Mouse (Mus musculus) thymus, postnatal 36 days (tissue): ENCODE results near the gene Kif18a.

Source experiments
- DNase-seq, 2 experiments: peaks; one replicate each; pipeline ENCODE4 v3.0.0; 2022; ENCODE audit warnings: mixed read lengths in 2 of 2

The Kif18a gene

GRCm38 (mm10) chr2:109280600-109281340 is at the start of gene Kif18a, which contains the start of gene Mettl15:
Gene Kif18a (plus strand): TSS chr2:109280738.
Gene Mettl15 (minus strand): TSS chr2:109280748.
- peak; percentile 95 to 97 for DNase-seq

DNA sequence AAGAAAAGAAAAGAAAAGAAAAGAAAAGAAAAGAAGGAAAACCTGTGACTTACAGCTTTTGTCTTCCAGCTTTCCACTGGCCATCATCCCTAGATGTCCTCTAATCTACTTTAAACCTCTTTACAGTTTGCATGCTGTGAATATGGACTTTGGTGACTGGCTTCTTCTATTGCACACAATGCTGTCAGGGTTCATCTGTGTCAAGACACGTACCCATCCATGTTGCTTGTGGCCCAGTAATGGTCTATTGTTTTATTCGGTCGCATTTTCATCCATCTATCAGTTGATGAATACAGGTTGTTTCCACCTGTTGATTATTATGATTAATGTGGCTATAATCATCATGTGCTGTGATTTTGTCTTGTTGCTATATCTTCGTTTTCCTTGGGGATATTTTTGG is 46.7 kb upstream of the Kif18a start:
- no peak for DNase-seq

DNA sequence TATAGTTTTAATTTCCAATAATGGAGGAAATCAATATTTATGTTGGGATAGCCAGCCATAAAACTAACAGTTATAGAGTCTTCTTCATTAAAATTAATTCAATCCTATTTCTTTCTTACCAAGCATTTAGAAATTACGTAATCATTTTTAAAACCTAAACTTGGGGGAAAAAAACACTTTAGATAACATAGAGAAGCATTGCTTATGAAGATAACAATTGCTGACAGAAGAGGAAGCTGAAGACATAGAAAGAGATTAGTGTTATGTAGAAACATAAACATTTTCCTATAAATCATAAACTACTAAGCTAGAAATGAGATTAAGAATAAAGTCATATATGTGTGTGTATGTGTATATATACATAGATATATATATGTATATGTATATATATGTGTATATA is 44.8 kb upstream of the Kif18a start:
- no peak for DNase-seq

DNA sequence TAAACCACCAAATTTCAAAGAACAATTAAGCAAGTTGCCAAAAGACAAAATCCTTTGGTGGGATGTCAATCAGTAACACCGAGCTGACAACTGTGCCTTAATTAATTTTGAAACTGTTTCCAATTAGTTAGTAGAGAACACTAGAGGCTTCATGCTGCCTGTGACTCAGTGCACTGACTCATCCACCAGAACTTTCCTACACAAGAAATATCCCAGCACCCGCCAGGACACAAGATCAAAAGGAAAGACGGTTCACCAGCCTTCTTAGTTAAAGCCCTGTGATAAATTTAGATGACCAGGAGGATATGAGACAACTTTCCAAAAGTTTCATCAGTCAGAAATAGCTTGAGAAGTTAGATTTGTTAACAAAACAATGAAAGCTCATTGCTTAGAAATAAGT is 38.6 kb upstream of the Kif18a start:
- no peak for DNase-seq

GRCm38 (mm10) chr2:109262779-109263178 is 17.8 kb upstream of the Kif18a start:
- DNase-seq: no peak

DNA sequence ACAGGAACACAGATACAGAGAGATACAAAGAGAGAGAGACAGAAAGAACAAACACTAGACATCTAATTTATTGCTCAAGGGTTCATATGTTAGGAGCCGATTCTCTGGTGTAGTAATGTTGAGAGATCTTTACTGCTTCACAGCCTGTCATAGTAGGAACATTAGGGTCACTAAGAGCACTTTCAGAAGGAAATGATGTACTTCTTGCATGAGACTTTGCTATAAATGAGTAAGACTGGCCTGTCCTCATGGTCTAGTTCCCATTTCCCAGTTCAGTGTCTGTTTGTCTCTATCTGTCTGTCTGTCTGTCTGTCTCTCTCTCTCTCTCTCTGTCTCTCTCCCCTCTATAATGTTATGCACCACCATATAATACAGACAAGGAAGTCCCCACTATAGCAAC is 7.4 kb upstream of the Kif18a start:
- no peak for DNase-seq

- no peak for DNase-seq
Measured at GRCm38 (mm10) chr2:109277593-109277992, 2.9 kb upstream of the Kif18a start.

GRCm38 (mm10) chr2:109278036-109278435 is 2.5 kb upstream of the Kif18a start:
- peak; percentile 48 to 60 for DNase-seq

- no peak for DNase-seq
Measured at GRCm38 (mm10) chr2:109280272-109280599, 302 bp upstream of the Kif18a start.

DNA sequence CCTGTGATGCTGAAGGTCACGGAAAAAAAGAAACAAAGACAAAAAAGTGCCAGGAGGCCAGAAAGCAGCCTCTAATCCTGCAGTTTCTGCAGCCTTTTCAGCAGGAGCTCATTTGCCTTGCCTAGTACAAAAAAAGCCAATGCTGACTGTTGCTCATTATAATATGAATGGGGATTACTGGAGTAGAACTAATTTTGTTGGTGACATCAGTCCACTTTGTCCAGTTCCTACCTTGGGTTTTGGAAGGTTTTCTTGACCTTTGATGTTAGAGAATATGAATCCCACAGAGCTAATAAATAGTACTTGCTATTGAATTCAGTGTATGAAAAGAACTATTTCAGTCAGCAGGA is 778 bp downstream of the Kif18a start:
- no peak for DNase-seq

- no peak for DNase-seq
Measured at GRCm38 (mm10) chr2:109284121-109284520, 3.6 kb downstream of the Kif18a start.

- no peak for DNase-seq
Measured at GRCm38 (mm10) chr2:109289327-109289726, 8.8 kb downstream of the Kif18a start.

GRCm38 (mm10) chr2:109296264-109296663 is 15.7 kb downstream of the Kif18a start:
- DNase-seq: no peak

DNA sequence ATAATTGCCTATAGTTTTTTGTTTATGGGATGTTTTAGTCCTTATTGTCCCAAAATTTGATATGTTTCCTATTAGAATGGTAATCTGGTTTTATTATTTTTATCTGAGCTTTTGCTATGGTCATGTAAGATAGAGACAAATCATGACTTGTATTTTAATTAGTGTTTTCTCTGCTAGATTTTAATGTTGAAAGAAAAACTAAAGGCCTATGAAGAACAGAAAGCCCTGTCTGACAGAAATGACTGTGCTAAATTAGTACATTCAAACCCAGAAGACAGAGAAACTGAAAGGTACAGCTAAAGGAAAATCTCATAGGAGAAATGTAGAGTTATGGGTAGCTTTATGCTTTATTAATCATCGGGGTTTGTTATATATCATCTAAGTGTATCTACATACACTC is 17.6 kb downstream of the Kif18a start:
- DNase-seq: no peak

DNA sequence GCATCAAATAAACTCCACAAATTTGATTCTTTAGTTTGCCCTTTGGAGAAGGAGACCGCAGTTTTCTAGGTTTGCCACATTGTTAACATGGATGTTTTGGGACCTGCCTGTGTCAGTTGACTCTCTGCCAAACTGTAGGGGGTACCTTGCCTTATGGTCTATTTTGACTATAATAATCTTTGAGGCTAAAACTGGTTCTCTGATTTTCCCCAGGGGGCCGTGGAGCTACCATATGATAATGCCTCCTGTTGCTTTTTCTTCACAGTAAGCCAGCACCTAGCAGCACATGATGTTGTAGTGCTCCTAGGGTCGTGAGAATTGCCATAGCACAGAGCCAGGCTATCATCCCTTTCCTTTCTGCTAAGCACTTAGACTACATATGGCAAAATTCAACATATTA is 21.7 kb downstream of the Kif18a start:
- no peak for DNase-seq

- no peak for DNase-seq
Measured at GRCm38 (mm10) chr2:109303638-109304037, 23.1 kb downstream of the Kif18a start.

DNA sequence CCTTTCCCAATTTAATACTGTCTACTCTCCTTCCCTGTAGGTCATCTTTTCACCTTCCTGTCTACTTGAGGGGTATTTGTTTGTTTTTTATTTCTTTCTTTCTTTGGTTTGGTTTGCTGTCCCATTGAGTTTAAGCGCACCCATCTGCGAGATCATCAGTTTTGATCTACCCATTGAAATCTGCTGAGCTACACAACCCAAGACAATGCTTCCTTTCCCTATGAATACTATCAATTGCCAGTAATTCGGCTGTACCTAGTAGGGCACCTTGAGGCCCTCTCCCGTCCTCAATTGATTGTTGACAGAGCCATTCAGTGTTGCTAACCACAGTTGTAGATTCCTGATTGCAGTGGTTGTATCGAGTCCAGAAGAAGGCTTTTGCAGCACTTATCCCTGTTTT is 30.8 kb downstream of the Kif18a start:
- no peak for DNase-seq

DNA sequence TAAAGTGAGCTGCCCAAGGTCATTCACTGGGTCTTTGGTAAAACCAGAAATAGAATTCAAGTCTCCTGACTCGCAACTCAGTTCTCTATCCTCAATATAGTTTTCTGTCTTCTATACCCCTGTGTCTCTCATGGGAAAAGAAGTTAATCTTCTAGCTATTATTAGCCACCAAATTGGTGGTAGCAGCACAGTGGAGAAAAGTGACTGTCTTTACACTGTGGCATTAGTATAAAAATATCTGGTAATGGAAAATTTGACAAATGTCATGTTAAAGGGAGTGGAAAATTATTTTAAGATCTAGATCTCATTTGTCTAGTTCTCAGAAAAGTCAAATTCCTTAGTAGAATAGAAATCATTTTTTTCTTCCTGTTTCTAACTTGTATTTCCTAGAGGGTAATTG is 51.3 kb downstream of the Kif18a start:
- DNase-seq: no peak

DNA sequence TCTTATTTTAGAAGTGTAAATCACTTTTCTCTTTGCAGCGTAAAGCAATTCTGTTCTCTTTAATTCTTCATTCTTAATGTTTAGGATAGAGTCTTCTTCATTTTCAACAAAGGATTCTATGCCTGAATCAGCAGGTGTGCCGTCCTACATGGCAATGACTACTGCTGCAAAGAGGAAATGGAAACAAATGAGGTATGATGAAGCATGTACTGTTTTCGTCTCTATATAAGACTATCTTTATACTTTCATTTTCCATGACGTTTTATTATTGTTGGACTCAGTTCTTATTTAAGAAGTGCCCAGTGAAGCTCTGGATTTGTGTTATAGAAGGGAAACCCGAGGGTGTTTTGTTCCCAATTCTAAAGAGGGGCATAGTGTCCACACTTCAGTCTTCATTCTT is 53.7 kb downstream of the Kif18a start:
- DNase-seq: no peak

DNA sequence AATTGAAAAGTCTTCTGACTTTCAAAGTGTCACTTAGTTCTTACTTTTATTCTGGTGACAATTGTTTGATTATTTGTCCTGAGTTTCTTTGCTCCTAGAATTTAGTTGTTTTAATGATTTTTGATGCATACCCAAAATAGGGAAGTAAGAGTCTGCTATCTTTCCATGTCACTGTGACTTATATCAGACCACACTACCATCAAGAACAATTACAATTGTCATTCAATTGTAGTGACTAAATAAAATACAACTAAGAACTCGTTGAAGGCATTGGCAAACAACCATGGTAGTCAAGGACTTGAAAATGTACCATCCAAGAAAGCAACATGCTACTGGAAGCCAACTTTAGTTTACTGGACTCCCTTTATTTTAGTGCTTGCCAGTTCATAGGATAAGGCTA is 55.2 kb downstream of the Kif18a start:
- no peak for DNase-seq

DNA sequence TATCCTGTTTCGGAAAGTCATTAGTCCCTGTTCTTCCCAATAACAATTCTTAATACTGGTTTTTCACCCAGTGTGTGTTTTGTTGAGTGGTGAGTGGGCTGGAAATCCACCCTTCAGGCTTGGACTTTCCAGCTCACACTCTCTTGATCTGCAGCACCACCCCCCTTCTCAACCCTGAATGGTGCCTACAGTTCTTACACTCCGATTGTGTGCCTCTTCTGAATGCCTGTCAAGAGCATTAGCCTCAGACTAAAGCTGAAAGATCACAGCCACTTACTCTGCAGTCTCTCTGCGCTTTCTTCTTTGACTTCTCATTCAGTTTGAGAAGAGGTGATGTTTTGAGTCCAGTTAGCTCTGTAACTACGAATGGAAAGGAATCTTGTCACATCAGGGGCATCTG is 64.8 kb downstream of the Kif18a start:
- no peak for DNase-seq

DNA sequence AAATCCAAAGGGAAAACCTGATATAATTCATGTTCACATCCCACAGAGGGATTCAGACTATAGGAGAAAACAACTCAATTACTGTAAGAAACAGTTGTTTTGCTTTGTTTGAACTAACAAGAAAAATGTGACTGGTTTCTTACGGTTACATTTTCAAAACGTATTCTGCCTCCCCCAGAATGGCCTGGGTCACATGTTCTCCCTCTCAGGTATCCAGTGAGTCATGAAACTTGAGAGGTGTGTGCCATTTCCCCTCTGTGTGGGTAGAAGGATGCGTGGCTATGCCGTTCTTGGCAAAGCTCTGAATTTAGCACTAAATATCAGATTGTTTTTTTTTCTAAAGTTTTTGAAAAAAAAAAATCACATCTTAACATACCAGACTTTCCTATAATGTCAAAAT is 68.2 kb downstream of the Kif18a start:
- DNase-seq: no peak

- DNase-seq: no peak
Measured at GRCm38 (mm10) chr2:109358456-109359141, 78.1 kb downstream of the Kif18a start.

- DNase-seq: no peak
Measured at GRCm38 (mm10) chr2:109365962-109366361, 85.4 kb downstream of the Kif18a start.

DNA sequence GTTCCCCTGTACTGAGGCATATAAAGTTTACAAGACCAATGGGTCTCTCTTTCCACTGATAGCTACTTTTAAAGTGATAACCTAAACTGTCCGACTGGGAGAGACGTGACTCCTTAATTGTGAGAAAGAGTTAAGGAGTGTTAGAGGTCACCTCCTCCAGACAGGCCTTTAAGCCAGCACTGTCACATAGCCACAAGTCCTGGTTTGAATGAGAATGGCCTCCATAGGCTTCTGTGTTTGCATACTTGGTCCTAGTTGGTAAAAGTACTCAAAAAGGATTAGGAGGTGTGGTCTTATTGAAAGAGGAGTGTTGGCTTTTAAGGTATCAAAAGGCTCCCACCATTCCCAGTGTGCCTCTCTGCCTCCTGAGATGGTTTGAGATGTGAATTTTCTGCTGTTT is 94.3 kb downstream of the Kif18a start:
- DNase-seq: no peak
